Mouse (Mus musculus): Measurements from ENCODE around the gene Zfp664. TPM values are rescaled to one million over a fixed set of nuclear protein-coding genes. Genes with fewer than 3 reads are reported as not detected.

Zfp664 gene
- polyA plus RNA-seq, 1 experiment from 2014 or later = 92.8 TPM

DNA sequence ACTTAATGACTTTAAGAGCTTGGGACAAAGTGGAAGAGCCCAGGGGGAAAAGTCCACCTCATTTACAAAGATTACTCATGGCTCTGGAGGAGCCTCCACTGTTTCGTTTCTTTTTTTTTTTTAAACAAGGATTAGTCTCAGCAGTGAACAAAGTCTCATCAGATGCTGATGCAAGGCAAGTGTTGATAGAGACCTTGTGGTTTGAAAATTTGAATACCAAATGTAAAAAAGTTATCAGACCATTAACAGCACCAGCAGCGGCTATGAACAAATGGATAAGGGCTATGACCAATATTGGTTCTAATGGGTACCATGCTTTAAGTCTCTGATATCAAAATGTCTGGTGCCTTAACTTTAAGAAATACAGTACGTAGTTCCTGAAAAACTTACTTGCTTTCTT is 13.5 kb upstream of the Zfp664 start:
- H3K4me1 ChIP-seq (replicated peaks; ENCODE audit: insufficient read depth, low read length) = no peaks in the 10 kb centered on the region
- ATAC-seq (replicated peaks; ENCODE audit: low FRiP score, low read depth) (no peak), DNase-seq (ENCODE audit: low spot score) (no peak)
- H3K4me2 ChIP-seq (ENCODE audit: low read length) = no peak overlapping the region
- 80% methylated on average over 3 of the region's 3 CpGs for WGBS
- H3K9ac ChIP-seq (ENCODE audit: low read depth, low read length) = no peak overlapping the region
- no peak overlapping the region for H3K27ac ChIP-seq
- no peaks in the 10 kb centered on the region for H3K9me3 ChIP-seq (replicated peaks; ENCODE audit: low read length)
- no peak for TF ChIP-seq CTCF (IDR thresholded peaks at IDR 0.05; ENCODE audit: low read depth)
- H3K27me3 ChIP-seq (ENCODE audit: insufficient read depth, low read length) = no peaks in the 10 kb centered on the region
- no peak overlapping the region for H3K4me3 ChIP-seq (replicated peaks; ENCODE audit: low read depth, low read length)
- no peaks in the 10 kb centered on the region for H3K36me3 ChIP-seq (ENCODE audit: insufficient read depth, low read length)

DNA sequence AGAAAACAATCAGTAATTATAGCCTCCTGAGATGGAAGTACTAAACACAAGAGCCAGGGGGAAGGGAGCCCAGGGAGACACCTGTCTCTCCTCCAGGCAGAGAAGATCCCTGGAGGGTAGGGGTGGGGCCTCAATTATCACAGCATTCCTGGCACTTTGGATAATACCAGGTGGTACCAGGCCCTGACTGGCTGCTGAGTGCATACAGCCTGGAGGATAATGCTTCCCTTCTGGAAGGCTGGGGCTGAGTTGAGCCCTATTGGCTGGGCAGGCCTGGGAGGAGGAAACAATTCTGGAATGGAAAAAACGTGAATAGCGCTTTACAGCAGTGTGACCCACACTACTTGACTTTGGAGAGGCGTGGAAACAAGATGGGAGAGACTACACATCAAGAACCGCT is 10.9 kb upstream of the Zfp664 start:
- Histone ChIP-seq H3K27ac (no peak overlapping the region), H3K4me2 (ENCODE audit: low read length) (no peak overlapping the region), H3K4me3 (replicated peaks; ENCODE audit: low read depth, low read length) (no peak overlapping the region), H3K9ac (ENCODE audit: low read depth, low read length) (no peak overlapping the region), H3K4me1 (replicated peaks; ENCODE audit: insufficient read depth, low read length) (no peaks in the 10 kb centered on the region), H3K9me3 (replicated peaks; ENCODE audit: low read length) (no peaks in the 10 kb centered on the region), H3K36me3 (ENCODE audit: insufficient read depth, low read length) (no peaks in the 10 kb centered on the region), H3K27me3 (ENCODE audit: insufficient read depth, low read length) (no peaks in the 10 kb centered on the region)
- TF ChIP-seq CTCF (IDR thresholded peaks at IDR 0.05; ENCODE audit: low read depth) = no peak
- 61% methylated on average over 4 of the region's 4 CpGs for WGBS
- DNase-seq (ENCODE audit: low spot score) (no peak), ATAC-seq (replicated peaks; ENCODE audit: low FRiP score, low read depth) (no peak)

- H3K4me3 ChIP-seq (replicated peaks; ENCODE audit: low read depth, low read length) = no peak overlapping the region
- H3K4me1 ChIP-seq (replicated peaks; ENCODE audit: insufficient read depth, low read length) = no peaks in the 10 kb centered on the region
- ATAC-seq (replicated peaks; ENCODE audit: low FRiP score, low read depth) (no peak), DNase-seq (ENCODE audit: low spot score) (peak; percentile 56)
- no peaks in the 10 kb centered on the region for H3K27me3 ChIP-seq (ENCODE audit: insufficient read depth, low read length)
- no peak overlapping the region; the same call in 1 of the 2 replicates for H3K27ac ChIP-seq
- H3K36me3 ChIP-seq (ENCODE audit: insufficient read depth, low read length) = no peaks in the 10 kb centered on the region
- no peak overlapping the region for H3K4me2 ChIP-seq (ENCODE audit: low read length)
- no peak overlapping the region for H3K9ac ChIP-seq (ENCODE audit: low read depth, low read length)
- WGBS = 20% methylated on average over 2 of the region's 2 CpGs
- TF ChIP-seq CTCF (IDR thresholded peaks at IDR 0.05; ENCODE audit: low read depth) = no peak
- no peaks in the 10 kb centered on the region for H3K9me3 ChIP-seq (replicated peaks; ENCODE audit: low read length)
Observed at GRCm38 (mm10) chr5:124852294-124852693, 10.2 kb upstream of the Zfp664 start.

- no peak for DNase-seq (ENCODE audit: low spot score)
- Histone ChIP-seq H3K27me3 (ENCODE audit: insufficient read depth, low read length) (no peaks in the 10 kb centered on the region), H3K9ac (ENCODE audit: low read depth, low read length) (no peak overlapping the region), H3K4me1 (replicated peaks; ENCODE audit: insufficient read depth, low read length) (no peaks in the 10 kb centered on the region), H3K4me2 (ENCODE audit: low read length) (no peak overlapping the region), H3K36me3 (ENCODE audit: insufficient read depth, low read length) (no peaks in the 10 kb centered on the region), H3K27ac (0 out of 2 replicates have a peak overlapping the region, but pooled peaks have one; percentile 9), H3K9me3 (replicated peaks; ENCODE audit: low read length) (no peaks in the 10 kb centered on the region), H3K4me3 (replicated peaks; ENCODE audit: low read depth, low read length) (no peak overlapping the region)
- 57% methylated on average over 2 of the region's 2 CpGs for WGBS
- no peak for ATAC-seq (replicated peaks; ENCODE audit: low FRiP score, low read depth)
- TF ChIP-seq CTCF (IDR thresholded peaks at IDR 0.05; ENCODE audit: low read depth) = no peak
Observed at GRCm38 (mm10) chr5:124853079-124853478, 9.4 kb upstream of the Zfp664 start.

DNA sequence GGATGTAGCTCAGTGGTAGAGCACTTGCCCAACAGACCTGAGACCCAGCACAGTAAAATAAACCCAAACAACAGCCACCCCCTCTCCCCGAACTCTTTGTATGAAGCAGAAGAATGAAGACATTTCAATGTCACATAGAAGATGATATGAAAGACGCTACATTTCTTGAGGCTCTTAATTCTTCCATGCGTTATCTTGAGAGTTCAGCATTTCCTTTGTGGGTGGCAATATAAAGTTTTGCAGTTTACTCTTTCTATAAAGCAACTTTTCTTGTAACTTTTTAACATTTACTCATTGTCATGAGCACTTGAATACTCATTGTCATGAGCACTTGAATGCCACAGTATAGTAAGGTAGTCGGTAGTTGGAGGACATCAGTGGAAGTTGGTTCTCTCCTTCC is 8.3 kb upstream of the Zfp664 start:
- Histone ChIP-seq H3K9ac (ENCODE audit: low read depth, low read length) (no peak overlapping the region), H3K4me3 (replicated peaks; ENCODE audit: low read depth, low read length) (no peak overlapping the region), H3K36me3 (ENCODE audit: insufficient read depth, low read length) (no peaks in the 10 kb centered on the region), H3K27ac (no peak overlapping the region), H3K4me2 (ENCODE audit: low read length) (no peak overlapping the region), H3K27me3 (ENCODE audit: insufficient read depth, low read length) (no peaks in the 10 kb centered on the region), H3K4me1 (replicated peaks; ENCODE audit: insufficient read depth, low read length) (no peaks in the 10 kb centered on the region), H3K9me3 (replicated peaks; ENCODE audit: low read length) (no peaks in the 10 kb centered on the region)
- TF ChIP-seq CTCF (IDR thresholded peaks at IDR 0.05; ENCODE audit: low read depth) = no peak
- ATAC-seq (replicated peaks; ENCODE audit: low FRiP score, low read depth) = no peak
- WGBS = 94% methylated on average over 4 of the region's 4 CpGs
- DNase-seq (ENCODE audit: low spot score) = no peak

DNA sequence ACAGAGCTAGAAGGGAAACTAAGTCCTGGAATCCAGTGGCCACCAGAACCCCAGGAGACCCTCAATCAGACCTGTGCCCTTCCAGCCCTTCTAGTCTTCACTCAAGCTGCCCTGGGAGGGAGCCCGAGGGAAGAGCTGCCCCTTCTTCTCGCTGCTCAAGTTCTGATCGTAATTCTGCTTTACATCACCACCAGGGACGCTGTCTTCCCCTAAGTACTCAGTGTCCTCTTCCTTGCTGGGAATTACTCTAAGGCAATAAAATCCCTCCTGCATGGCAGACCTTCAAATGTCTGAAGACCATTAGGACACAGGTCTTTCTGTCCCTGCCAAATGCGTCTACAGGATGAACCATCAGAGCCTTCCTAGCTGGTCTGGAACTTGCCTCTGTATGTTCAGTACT is 2.5 kb upstream of the Zfp664 start:
- no peaks in the 10 kb centered on the region for H3K36me3 ChIP-seq (ENCODE audit: insufficient read depth, low read length)
- no peaks in the 10 kb centered on the region for H3K27me3 ChIP-seq (ENCODE audit: insufficient read depth, low read length)
- no peak overlapping the region for H3K4me3 ChIP-seq (replicated peaks; ENCODE audit: low read depth, low read length)
- WGBS = 10% methylated on average over 5 of the region's 5 CpGs
- H3K4me1 ChIP-seq (replicated peaks; ENCODE audit: insufficient read depth, low read length) = peaks cover 9% of the 10 kb centered on the region; the same call in 1 of the 2 replicates
- ATAC-seq (replicated peaks; ENCODE audit: low FRiP score, low read depth) (no peak), DNase-seq (ENCODE audit: low spot score) (peak; percentile 76)
- H3K27ac ChIP-seq = no peak overlapping the region
- peak; percentile 71 for TF ChIP-seq CTCF (IDR thresholded peaks at IDR 0.05; ENCODE audit: low read depth)
- no peak overlapping the region for H3K4me2 ChIP-seq (ENCODE audit: low read length)
- H3K9ac ChIP-seq (ENCODE audit: low read depth, low read length) = no peak overlapping the region
- H3K9me3 ChIP-seq (replicated peaks; ENCODE audit: low read length) = no peaks in the 10 kb centered on the region

- Histone ChIP-seq H3K27me3 (ENCODE audit: insufficient read depth, low read length) (no peaks in the 10 kb centered on the region), H3K27ac (no peak overlapping the region), H3K4me3 (replicated peaks; ENCODE audit: low read depth, low read length) (peak overlapping the region; percentile 94), H3K36me3 (ENCODE audit: insufficient read depth, low read length) (no peaks in the 10 kb centered on the region), H3K9me3 (replicated peaks; ENCODE audit: low read length) (no peaks in the 10 kb centered on the region), H3K9ac (ENCODE audit: low read depth, low read length) (peak overlapping the region; percentile 47), H3K4me2 (ENCODE audit: low read length) (peak overlapping the region; percentile 74), H3K4me1 (replicated peaks; ENCODE audit: insufficient read depth, low read length) (peaks cover 9% of the 10 kb centered on the region; the same call in 1 of the 2 replicates)
- 1% methylated on average over 33 of the region's 33 CpGs for WGBS
- no peak for TF ChIP-seq CTCF (IDR thresholded peaks at IDR 0.05; ENCODE audit: low read depth)
- DNase-seq (ENCODE audit: low spot score) (no peak), ATAC-seq (replicated peaks; ENCODE audit: low FRiP score, low read depth) (no peak)
Observed at GRCm38 (mm10) chr5:124861463-124861862, 1.0 kb upstream of the Zfp664 start.

Data from kidney, postnatal 0 days (tissue).